12 mouse cellular contexts compared by ENCODE assay signal in genomic region chr14:104812006-104812405, GRCm38 (mm10).
"Had no signal": no experiment of that assay in that cellular context is flagged by ENCODE, and none has a peak within 500 bp of the region (broad histone marks: within the 10 kb centered on the region; RNA-seq: fewer than 3 reads in every experiment).

No protein-coding gene starts in this region.

- DNase-seq: retina, postnatal 1 day; right cerebral cortex, adult 18-20 months; right cerebral cortex, postnatal 14 days; right cerebral cortex, postnatal 25 days; right cerebral cortex, postnatal 4 days; spleen, adult 18-20 months; thymus, adult 18-20 months; thymus, adult 2 months; thymus, postnatal 14 days; thymus, postnatal 25 days; thymus, postnatal 36 days; thymus, postnatal 4 days had no signal
